Mouse (Mus musculus): ENCODE measurements at regions not wholly inside any gene's neighbourhood (a gene's known extent, or its start where the extent isn't known, plus 50 kb on each side); places are given as distances from the start of the nearest gene placed in this dataset.

DNA sequence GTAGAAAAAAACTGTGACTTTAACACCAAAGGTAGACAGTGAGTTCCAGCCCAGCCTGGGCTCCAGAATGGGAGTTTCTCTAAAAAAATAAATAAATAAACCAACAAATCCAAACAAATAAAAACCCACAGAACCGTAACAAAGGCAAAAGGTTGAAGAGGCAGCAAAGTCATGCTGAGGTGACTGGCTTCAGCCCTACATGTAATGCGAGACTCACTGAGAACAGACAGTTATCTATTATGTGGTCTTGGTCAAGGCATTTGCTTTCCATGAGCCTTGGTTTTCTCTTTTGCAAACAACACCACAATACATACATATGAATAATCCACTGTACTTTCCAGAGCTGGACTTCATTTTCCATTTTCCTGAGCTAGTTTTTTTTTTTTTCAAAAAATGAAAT is 516.6 kb upstream of the Adam5 start:
- DNase-seq (ENCODE audit: low read depth, low spot score), result no peak

DNA sequence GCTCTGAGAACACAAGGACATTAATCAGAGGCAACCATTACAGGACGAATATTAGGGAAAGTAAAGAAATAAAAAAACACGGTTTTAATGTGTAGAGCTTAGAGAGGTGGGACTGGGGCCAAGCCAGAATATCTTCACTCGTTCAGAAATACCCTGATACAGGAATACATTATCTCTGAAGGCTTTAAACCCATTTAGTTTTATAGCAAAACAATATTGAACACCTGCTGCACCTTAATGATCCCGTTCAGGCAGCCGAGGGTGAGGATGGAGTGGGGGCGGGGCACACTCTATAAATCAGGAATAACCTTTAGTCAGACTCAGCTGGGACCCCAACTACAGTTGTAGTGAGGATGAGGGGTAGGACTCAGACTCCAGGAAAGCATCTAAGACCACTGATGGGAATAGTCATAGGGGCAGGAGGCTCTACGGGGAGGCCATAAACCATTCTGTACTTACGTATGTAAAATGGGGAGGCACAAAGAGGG is 508.0 kb upstream of the Adam5 start:
- no peak for DNase-seq (ENCODE audit: low read depth, low spot score)

- no peak for DNase-seq (ENCODE audit: low read depth, low spot score)
Observed at GRCm38 (mm10) chr8:25331161-25331776, 507.1 kb upstream of the Adam5 start.

GRCm38 (mm10) chr8:25329791-25330190 is 505.6 kb upstream of the Adam5 start:
- peak; percentile 46 for DNase-seq (ENCODE audit: low read depth, low spot score)

DNA sequence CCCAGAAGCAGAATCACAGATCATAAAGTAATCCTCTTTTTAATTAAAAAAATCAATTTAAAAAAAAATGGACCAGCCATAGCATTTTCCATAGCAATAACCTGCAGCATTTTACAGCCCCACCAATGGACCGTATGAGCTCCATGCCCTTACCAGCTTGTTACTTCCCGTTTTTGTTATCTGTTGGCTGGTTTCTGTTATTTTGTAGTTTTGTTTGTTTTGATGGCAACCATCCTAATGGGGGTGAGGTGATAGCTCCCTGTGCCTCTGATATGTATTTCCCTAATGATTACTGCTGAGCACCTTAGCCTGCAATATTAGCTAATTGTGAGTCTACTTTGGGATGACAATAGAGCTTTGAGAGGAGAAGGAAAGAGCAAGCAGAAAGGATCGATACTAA is 504.1 kb upstream of the Adam5 start:
- no peak for DNase-seq (ENCODE audit: low read depth, low spot score)

- DNase-seq (ENCODE audit: low read depth, low spot score), result no peak
Observed at GRCm38 (mm10) chr8:25326930-25327329, 502.8 kb upstream of the Adam5 start.

- DNase-seq (ENCODE audit: low read depth, low spot score), result no peak
Observed at GRCm38 (mm10) chr8:25326257-25326656, 502.1 kb upstream of the Adam5 start.

DNA sequence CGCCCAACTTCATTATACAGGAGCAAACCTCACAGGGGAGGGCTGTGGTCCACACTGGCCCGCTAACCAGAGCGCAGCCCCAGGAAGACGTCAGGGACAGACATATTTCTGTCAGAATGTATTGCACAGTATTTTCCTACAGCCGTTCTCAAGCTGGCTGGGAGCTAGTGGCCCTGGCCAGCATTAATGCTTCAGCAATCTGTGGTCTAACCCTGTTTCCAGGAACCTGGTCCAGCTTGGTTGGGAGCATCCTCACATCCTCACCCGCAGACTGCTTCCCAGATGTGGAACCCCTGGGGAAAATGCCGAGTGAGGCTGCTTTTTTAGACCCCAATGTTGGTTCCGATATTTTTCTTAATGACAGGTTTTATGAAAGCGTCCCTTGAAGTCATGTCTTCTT is 500.6 kb upstream of the Adam5 start:
- DNase-seq (ENCODE audit: low read depth, low spot score), result peak; percentile 61

DNA sequence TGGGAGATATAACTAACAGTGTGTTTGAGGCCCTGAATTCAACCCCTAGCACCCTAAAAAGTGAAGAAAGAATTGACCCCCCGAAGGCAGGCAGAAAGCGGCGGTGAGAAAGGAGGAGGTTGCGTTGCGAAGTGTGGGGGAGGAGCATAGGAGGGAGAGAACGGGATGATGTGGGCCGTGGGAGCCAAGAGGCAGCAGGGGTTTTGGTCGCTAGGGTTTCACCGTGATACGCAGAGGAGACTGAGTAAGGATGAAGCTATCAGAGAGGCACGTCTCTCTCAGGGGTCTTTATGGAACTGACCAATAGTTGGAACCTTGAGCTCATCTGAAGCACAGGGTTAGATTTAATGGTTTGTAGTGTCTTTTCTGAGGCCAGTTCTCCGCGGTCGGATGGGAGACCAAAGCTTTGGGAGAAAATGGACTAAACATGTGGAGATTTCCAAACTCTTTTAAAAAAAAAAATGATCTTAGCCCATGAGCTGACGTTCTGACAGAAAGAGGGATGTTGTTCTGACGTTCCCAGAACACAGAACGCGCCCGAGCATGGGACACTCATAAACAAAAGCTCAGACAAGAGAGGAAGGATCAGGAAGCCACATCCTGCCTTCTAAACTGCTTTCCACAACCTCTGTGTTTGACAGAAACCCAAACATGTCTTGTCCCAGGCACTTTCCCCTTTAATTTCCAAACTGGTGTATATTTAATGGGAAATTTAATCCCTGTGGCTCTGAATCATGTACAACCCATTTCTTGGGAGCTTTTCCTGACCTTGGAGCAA is 499.7 kb upstream of the Adam5 start:
- no peak for DNase-seq (ENCODE audit: low read depth, low spot score)

DNA sequence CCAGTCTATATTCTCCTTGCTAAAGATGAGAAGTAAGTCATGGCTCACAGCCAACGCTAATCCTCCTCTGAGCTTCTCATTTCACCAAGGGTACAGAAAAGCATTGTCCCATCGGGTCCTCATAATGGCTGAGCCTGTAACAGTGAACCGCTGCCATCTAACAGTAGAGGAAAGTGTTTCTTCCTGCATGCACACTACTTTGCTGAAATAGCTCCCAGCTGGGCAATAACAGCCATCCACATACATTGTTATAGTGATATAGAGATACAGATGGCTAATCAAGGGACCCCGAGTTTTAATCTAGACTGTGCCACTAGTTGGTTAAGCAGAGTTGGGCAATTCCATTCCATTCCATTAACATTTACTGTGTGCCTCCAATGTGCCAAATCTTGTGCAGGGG is 492.2 kb upstream of the Adam5 start:
- no peak for DNase-seq (ENCODE audit: low read depth, low spot score)

- no peak for DNase-seq (ENCODE audit: low read depth, low spot score)
Observed at GRCm38 (mm10) chr8:25311811-25312533, 487.8 kb upstream of the Adam5 start.

DNA sequence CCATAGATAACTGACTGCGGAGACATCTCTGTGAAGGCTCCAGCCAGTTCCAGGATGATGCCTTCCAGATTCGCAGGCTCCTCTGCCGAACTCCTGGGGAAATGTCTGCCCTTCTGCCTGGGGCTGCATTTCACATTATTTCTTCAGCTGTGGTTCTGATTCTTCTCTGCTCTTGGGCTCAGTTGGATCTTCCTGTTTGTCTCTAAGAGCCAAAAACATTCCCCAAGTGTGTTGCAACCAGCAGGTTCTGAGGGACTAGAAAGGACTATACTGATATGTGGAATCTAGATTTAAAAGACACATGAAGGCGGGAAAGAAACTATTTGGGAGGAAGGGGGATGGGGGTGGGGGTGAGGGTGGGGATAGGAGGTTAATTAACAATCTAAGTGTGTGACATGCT is 483.8 kb upstream of the Adam5 start:
- peak; percentile 36 for DNase-seq (ENCODE audit: low read depth, low spot score)

DNA sequence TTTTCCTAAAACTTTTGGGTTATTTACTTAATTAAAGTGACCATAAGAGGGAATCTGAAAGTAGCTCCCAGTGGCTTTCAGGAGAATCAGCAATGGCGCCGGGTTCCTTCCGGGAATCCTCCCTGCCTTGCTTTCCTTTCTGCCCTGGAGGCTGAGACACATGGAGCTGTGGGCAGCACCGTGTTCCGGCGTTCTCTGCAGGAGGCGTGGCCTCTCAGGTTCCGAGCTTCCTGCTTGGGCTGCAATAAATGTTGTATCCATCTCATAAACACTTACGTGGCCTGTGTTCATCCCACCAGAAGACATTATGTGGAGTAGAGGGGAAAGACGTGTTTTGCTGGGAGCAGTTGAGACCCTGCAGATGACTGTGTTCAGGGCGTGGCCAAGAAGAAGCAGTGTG is 483.3 kb upstream of the Adam5 start:
- no peak for DNase-seq (ENCODE audit: low read depth, low spot score)

GRCm38 (mm10) chr8:25306769-25307491 is 482.8 kb upstream of the Adam5 start:
- peak; percentile 44 for DNase-seq (ENCODE audit: low read depth, low spot score)
